Mouse (Mus musculus) G1E (cell line): ENCODE measurements around the gene Cd207. TPM values are rescaled to one million over a fixed set of nuclear protein-coding genes. Genes with fewer than 3 reads are reported as not detected.

Source experiments
- ATAC-seq: 2 replicates; pipeline ENCODE4 v1.8.0; 2016; ENCODE audit warnings: mild to moderate bottlenecking; ENCODE audit not compliant: insufficient number of reproducible peaks, poor library complexity, low FRiP score, severe bottlenecking; ENCODE audit errors: extremely low read depth
- DNase-seq: peaks from one replicate; pipeline ENCODE4 v3.0.0; 2012; ENCODE audit warnings: low spot score
- H3K27me3 ChIP-seq: 2 replicates; pipeline ENCODE4 v1.6.1; 2012; ENCODE audit warnings: mild to moderate bottlenecking, low read length, inconsistent platforms; ENCODE audit not compliant: insufficient read depth
- H3K36me3 ChIP-seq: replicated peaks from 2 replicates; pipeline ENCODE3; 2012; ENCODE audit warnings: mild to moderate bottlenecking, inconsistent platforms
- H3K4me1 ChIP-seq: 2 replicates; pipeline ENCODE4 v1.6.1; 2012; ENCODE audit warnings: low read depth, low read length, inconsistent platforms, mixed read lengths; ENCODE audit not compliant: insufficient read depth
- H3K4me3 ChIP-seq: 2 replicates; pipeline ENCODE4 v1.5.1; 2012; ENCODE audit warnings: low read depth, mild to moderate bottlenecking, inconsistent platforms, low read length, moderate library complexity, mixed read lengths
- H3K9me3 ChIP-seq: replicated peaks from 2 replicates; pipeline ENCODE4 v1.6.1; 2012; ENCODE audit warnings: inconsistent platforms
- CTCF ChIP-seq: IDR thresholded peaks from 2 replicates; pipeline ENCODE4 v1.5.1; 2012; ENCODE audit warnings: low read depth, low read length, inconsistent platforms, mixed read lengths
- GATA1 ChIP-seq: IDR thresholded peaks from 2 replicates; pipeline ENCODE4 v1.6.1; 2012; ENCODE audit warnings: borderline replicate concordance, low read length, inconsistent platforms, mixed read lengths
- GATA2 ChIP-seq: IDR thresholded peaks from 2 replicates; pipeline ENCODE4 v1.6.1; 2012; ENCODE audit warnings: low read depth, low read length, inconsistent platforms, borderline replicate concordance
- POLR2AphosphoS5 ChIP-seq: IDR thresholded peaks from 2 replicates; pipeline ENCODE4 v1.6.1; 2012; ENCODE audit warnings: low read depth, low read length, inconsistent platforms; ENCODE audit not compliant: insufficient replicate concordance
- TAL1 ChIP-seq: conservative IDR thresholded peaks from 2 replicates; pipeline ENCODE4 v1.6.1; 2012; ENCODE audit warnings: low read depth, low read length, inconsistent platforms, mixed read lengths
- polyA plus RNA-seq: library from polyadenylated mRNA; stranded (reverse); fragments of >175 nt; gene quantifications from 2 replicates; pipeline ENCODE4 v1.2.3, GENCODE M21; 2012
- total RNA-seq, 2 experiments: library from RNA; stranded (forward) in 1 of 2; stranded (reverse) in 1 of 2; fragments of 200-1000 nt in 1 of 2; fragments of >200 nt in 1 of 2; fragmentation: Nextera tagmentation in 1 of 2; gene quantifications; 2 replicates each; pipeline ENCODE4 v1.2.3; 2014 to 2017

The Cd207 gene
- total and polyA plus RNA-seq, 3 experiments: not detected

DNA sequence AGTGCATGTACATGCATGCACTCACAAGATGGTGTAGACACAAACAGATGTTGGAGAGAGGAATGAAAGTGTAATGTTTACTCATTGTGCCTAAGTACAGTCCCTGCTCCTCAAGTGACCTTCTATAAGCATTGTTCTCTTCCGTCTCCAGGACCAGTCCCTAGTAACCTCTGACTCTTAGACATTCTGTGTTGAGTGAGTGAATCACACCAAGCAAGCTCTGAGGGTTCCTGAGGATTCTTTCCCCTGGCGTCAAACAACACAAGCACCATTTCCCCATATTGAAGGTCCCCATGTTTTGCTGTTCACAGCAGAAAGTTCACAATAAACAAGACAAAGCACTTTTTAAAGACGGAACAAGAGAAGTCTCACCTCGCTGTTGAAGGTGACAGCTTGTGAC, 45.8 kb downstream of the Cd207 start:
- no peak overlapping the region; the same call in 1 of the 2 replicates for H3K4me3 ChIP-seq
- no peaks in the 10 kb centered on the region for H3K9me3 ChIP-seq
- peaks cover 26% of the 10 kb centered on the region for H3K27me3 ChIP-seq
- H3K36me3 ChIP-seq: no peaks in the 10 kb centered on the region
- no peaks in the 10 kb centered on the region for H3K4me1 ChIP-seq
- no peak for TF ChIP-seq GATA1
- no peak for TF ChIP-seq TAL1
- TF ChIP-seq POLR2AphosphoS5: no peak
- no peak for TF ChIP-seq CTCF
- no peak for TF ChIP-seq GATA2
- no peak for DNase-seq
- no peak for ATAC-seq

DNA sequence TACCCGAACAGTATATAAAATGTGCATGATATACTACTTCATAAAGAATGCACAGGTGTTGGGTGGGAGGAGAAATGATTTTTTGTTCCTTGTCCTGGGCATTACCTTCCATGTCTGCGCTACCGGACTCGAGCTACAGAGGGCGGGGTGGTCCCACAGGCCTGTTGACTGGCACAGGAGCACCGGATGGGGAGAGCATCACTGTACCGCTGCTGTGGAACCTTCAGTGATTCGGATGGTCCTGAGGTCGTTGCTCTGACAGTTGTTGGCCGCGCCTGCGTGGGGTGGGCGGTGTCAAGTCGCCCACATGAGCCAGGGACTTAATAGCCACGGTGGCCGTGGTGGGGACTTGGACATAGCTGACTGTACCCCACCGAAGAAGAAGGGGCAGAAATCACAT, 50.9 kb downstream of the Cd207 start:
- Histone ChIP-seq H3K4me3 (no peak overlapping the region), H3K9me3 (no peaks in the 10 kb centered on the region), H3K4me1 (no peaks in the 10 kb centered on the region), H3K36me3 (no peaks in the 10 kb centered on the region), H3K27me3 (peaks cover 19% of the 10 kb centered on the region)
- no peak for ATAC-seq
- TF ChIP-seq TAL1 (no peak), CTCF (no peak), GATA2 (no peak), GATA1 (no peak), POLR2AphosphoS5 (no peak)
- DNase-seq: no peak

Other genes with a start within 250 kb of the Cd207 start
- gene Tet3, start 218.8 kb downstream of the Cd207 start, total RNA-seq (2014; fragmentation: Nextera tagmentation): 94.9 and 95.4 TPM in 2 replicates
- 14.9 and 17.6 TPM in 2 replicates for gene Tet3, start 218.8 kb downstream of the Cd207 start, total RNA-seq (2017)
- gene Tet3, start 218.8 kb downstream of the Cd207 start, polyA plus RNA-seq: 40.0 and 71.1 TPM in 2 replicates
- 25.1 and 29.0 TPM in 2 replicates for gene Dguok, start 170.9 kb downstream of the Cd207 start, total RNA-seq (2014; fragmentation: Nextera tagmentation)
- 25.6 and 26.0 TPM in 2 replicates for gene Dguok, start 170.9 kb downstream of the Cd207 start, total RNA-seq (2017)
- 6.7 and 9.4 TPM in 2 replicates for gene Dguok, start 170.9 kb downstream of the Cd207 start, polyA plus RNA-seq
- gene Actg2, start 141.6 kb downstream of the Cd207 start, total RNA-seq (2014; fragmentation: Nextera tagmentation): not detected in 2 replicates
- 0.11 and 0.17 TPM in 2 replicates for gene Actg2, start 141.6 kb downstream of the Cd207 start, total RNA-seq (2017)
- gene Actg2, start 141.6 kb downstream of the Cd207 start, polyA plus RNA-seq: not detected in 2 replicates
- gene Stambp, start 105.1 kb downstream of the Cd207 start, total RNA-seq (2014; fragmentation: Nextera tagmentation): 47.3 and 55.2 TPM in 2 replicates
- gene Stambp, start 105.1 kb downstream of the Cd207 start, total RNA-seq (2017): 7.0 and 8.2 TPM in 2 replicates
- gene Stambp, start 105.1 kb downstream of the Cd207 start, polyA plus RNA-seq: 1.8 and 1.9 TPM in 2 replicates
- not detected in 2 replicates for gene Clec4f, start 21.7 kb downstream of the Cd207 start, total RNA-seq (2014; fragmentation: Nextera tagmentation)
- gene Clec4f, start 21.7 kb downstream of the Cd207 start, total RNA-seq (2017): 0.05 TPM in 1 of 2 replicates, not detected in the other
- not detected in 2 replicates for gene Clec4f, start 21.7 kb downstream of the Cd207 start, polyA plus RNA-seq
- not detected in 2 replicates for gene Vax2, start 33.4 kb upstream of the Cd207 start, total RNA-seq (2014; fragmentation: Nextera tagmentation)
- not detected in 2 replicates for gene Vax2, start 33.4 kb upstream of the Cd207 start, total RNA-seq (2017)
- not detected in 2 replicates for gene Vax2, start 33.4 kb upstream of the Cd207 start, polyA plus RNA-seq
- not detected in 2 replicates for gene Atp6v1b1, start 65.1 kb upstream of the Cd207 start, total RNA-seq (2014; fragmentation: Nextera tagmentation)
- gene Atp6v1b1, start 65.1 kb upstream of the Cd207 start, total RNA-seq (2017): 0.22 TPM in 1 of 2 replicates, not detected in the other
- not detected in 2 replicates for gene Atp6v1b1, start 65.1 kb upstream of the Cd207 start, polyA plus RNA-seq
- gene Ankrd53, start 84.8 kb upstream of the Cd207 start, total RNA-seq (2014; fragmentation: Nextera tagmentation): not detected in 2 replicates
- not detected in 2 replicates for gene Ankrd53, start 84.8 kb upstream of the Cd207 start, total RNA-seq (2017)
- gene Ankrd53, start 84.8 kb upstream of the Cd207 start, polyA plus RNA-seq: not detected in 2 replicates
- gene Tex261, start 98.0 kb upstream of the Cd207 start, total RNA-seq (2014; fragmentation: Nextera tagmentation): 47.8 and 50.0 TPM in 2 replicates
- gene Tex261, start 98.0 kb upstream of the Cd207 start, total RNA-seq (2017): 32.5 and 35.4 TPM in 2 replicates
- gene Tex261, start 98.0 kb upstream of the Cd207 start, polyA plus RNA-seq: 30.3 and 34.6 TPM in 2 replicates
- gene Nagk, start 117.1 kb upstream of the Cd207 start, total RNA-seq (2014; fragmentation: Nextera tagmentation): 12.9 and 19.2 TPM in 2 replicates
- 49.7 and 50.7 TPM in 2 replicates for gene Nagk, start 117.1 kb upstream of the Cd207 start, total RNA-seq (2017)
- gene Nagk, start 117.1 kb upstream of the Cd207 start, polyA plus RNA-seq: 5.5 and 6.5 TPM in 2 replicates
- 7.6 and 8.4 TPM in 2 replicates for gene Paip2b, start 153.9 kb upstream of the Cd207 start, total RNA-seq (2014; fragmentation: Nextera tagmentation)
- 10.3 and 12.0 TPM in 2 replicates for gene Paip2b, start 153.9 kb upstream of the Cd207 start, total RNA-seq (2017)
- gene Paip2b, start 153.9 kb upstream of the Cd207 start, polyA plus RNA-seq: 9.3 and 10.5 TPM in 2 replicates
- 181 and 199 TPM in 2 replicates for gene Zfp638, start 189.3 kb upstream of the Cd207 start, total RNA-seq (2014; fragmentation: Nextera tagmentation)
- gene Zfp638, start 189.3 kb upstream of the Cd207 start, total RNA-seq (2017): 130 and 152 TPM in 2 replicates
- gene Zfp638, start 189.3 kb upstream of the Cd207 start, polyA plus RNA-seq: 4.3 and 5.3 TPM in 2 replicates